Mouse (Mus musculus): ENCODE results near the gene Lsm2.
"Not testable (repeated sequence)": the region's sequence is repeated elsewhere in the genome, so short reads cannot be mapped to it uniquely, and the experiment has no call there.

Gene Lsm2

GRCm38 (mm10) chr17:34994751-34995150, 13.1 kb downstream of the Lsm2 start:
- DNase-seq (ENCODE audit: low spot score), result no peak

GRCm38 (mm10) chr17:34995192-34995591, 13.5 kb downstream of the Lsm2 start:
- DNase-seq (ENCODE audit: low spot score), result not testable (repeated sequence)

GRCm38 (mm10) chr17:34995927-34996326, 14.3 kb downstream of the Lsm2 start:
- not testable (repeated sequence) for DNase-seq (ENCODE audit: low spot score)

- DNase-seq (ENCODE audit: low spot score), result no peak
Measured at GRCm38 (mm10) chr17:34996411-34997141, 14.9 kb downstream of the Lsm2 start.

GRCm38 (mm10) chr17:34997142-34997483, 15.5 kb downstream of the Lsm2 start:
- no peak for DNase-seq (ENCODE audit: low spot score)

GRCm38 (mm10) chr17:34998526-34999430, 17.1 kb downstream of the Lsm2 start:
- DNase-seq (ENCODE audit: low spot score), result no peak

GRCm38 (mm10) chr17:34999871-35000716, 18.4 kb downstream of the Lsm2 start:
- peak; percentile 39 for DNase-seq (ENCODE audit: low spot score)

GRCm38 (mm10) chr17:35000717-35001451, 19.2 kb downstream of the Lsm2 start, which contains the start of gene Vars:
Gene Vars, plus strand, starts transcription at chr17:35000987.
- peak; percentile 97 for DNase-seq (ENCODE audit: low spot score)

GRCm38 (mm10) chr17:35001452-35002152, 19.9 kb downstream of the Lsm2 start:
- DNase-seq (ENCODE audit: low spot score), result no peak

- DNase-seq (ENCODE audit: low spot score), result no peak
Measured at GRCm38 (mm10) chr17:35002153-35002865, 20.6 kb downstream of the Lsm2 start.

- DNase-seq (ENCODE audit: low spot score), result no peak
Measured at GRCm38 (mm10) chr17:35003022-35003838, 21.6 kb downstream of the Lsm2 start.

- no peak for DNase-seq (ENCODE audit: low spot score)
Measured at GRCm38 (mm10) chr17:35004075-35004717, 22.5 kb downstream of the Lsm2 start.

GRCm38 (mm10) chr17:35005158-35005557, 23.5 kb downstream of the Lsm2 start:
- no peak for DNase-seq (ENCODE audit: low spot score)

GRCm38 (mm10) chr17:35005902-35006301, 24.2 kb downstream of the Lsm2 start:
- not testable (repeated sequence) for DNase-seq (ENCODE audit: low spot score)

- no peak for DNase-seq (ENCODE audit: low spot score)
Measured at GRCm38 (mm10) chr17:35007387-35007991, 25.8 kb downstream of the Lsm2 start.

GRCm38 (mm10) chr17:35009586-35009985, 27.9 kb downstream of the Lsm2 start:
- no peak for DNase-seq (ENCODE audit: low spot score)

GRCm38 (mm10) chr17:35011440-35011839, 29.8 kb downstream of the Lsm2 start:
- DNase-seq (ENCODE audit: low spot score), result no peak

GRCm38 (mm10) chr17:35012430-35012829, 30.8 kb downstream of the Lsm2 start:
- no peak for DNase-seq (ENCODE audit: low spot score)
